Mouse (Mus musculus) megakaryocyte, embryonic 14.5 days (primary cell): ENCODE results near the gene Snai3.

Experiments used
- FLI1 ChIP-seq: IDR thresholded peaks from 2 replicates; pipeline ENCODE4 v1.6.1; 2012; ENCODE audit warnings: low read length, inconsistent platforms, mixed read lengths
- GATA1 ChIP-seq: IDR thresholded peaks from 3 replicates; pipeline ENCODE4 v1.6.1; 2012; ENCODE audit warnings: mixed read lengths, low read length, inconsistent platforms, borderline replicate concordance

DNA sequence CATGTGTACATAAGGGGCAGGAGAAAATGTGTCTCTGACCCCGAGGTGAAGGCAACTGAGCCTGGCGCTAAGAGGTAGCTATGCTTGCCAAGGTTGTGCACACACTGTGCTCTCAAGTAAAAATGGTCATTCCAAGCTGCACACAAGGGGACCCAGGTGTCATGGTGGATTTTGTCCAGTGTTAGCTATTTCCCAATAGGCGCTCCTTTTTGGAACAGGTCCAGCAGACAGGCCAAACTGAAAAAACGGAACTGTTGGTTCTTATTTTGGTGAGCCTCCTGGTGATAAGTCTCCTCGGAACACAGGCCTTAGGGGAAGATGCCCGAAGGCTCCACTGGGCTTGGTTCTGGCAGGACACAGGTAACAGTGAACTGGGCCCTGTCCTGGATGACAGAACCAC, 6.1 kb downstream of the Snai3 start:
- TF ChIP-seq GATA1 = no peak
- TF ChIP-seq FLI1 = no peak
